Mouse (Mus musculus) erythroblast, adult 5-6 weeks (primary cell): ENCODE measurements at regions not wholly inside any gene's neighbourhood (a gene's known extent, or its start where the extent isn't known, plus 50 kb on each side); places are given as distances from the start of the nearest gene placed in this dataset.

Experiments
- ATAC-seq: replicated peaks from 2 replicates; pipeline ENCODE4 v1.8.0; 2016; ENCODE audit warnings: moderate number of reproducible peaks, mild to moderate bottlenecking, moderate TSS enrichment, inconsistent platforms; ENCODE audit not compliant: poor library complexity, low FRiP score, severe bottlenecking

GRCm38 (mm10) chr7:111249606-111250005, 166.8 kb upstream of the Eif4g2 start:
- ATAC-seq = peak; percentile 70

DNA sequence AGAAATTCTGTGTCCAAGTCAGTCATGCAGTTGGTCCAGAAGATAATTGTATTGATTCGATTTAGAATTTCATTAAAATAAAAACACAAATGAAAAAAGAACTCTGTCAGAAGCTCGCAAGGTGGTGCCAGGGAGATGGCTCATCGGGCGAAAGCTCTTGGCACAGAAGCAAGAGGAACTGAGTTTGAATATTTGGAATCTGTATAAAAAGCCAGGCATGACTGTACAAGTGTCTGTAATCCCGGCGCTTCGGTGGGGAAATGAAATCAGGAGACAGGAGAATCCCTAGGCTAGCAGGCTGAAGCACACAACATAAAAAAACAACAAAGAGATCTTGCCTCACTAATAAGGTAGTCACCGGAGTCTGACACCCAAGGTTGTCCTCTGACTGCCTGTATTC, 162.7 kb upstream of the Eif4g2 start:
- no peak for ATAC-seq

DNA sequence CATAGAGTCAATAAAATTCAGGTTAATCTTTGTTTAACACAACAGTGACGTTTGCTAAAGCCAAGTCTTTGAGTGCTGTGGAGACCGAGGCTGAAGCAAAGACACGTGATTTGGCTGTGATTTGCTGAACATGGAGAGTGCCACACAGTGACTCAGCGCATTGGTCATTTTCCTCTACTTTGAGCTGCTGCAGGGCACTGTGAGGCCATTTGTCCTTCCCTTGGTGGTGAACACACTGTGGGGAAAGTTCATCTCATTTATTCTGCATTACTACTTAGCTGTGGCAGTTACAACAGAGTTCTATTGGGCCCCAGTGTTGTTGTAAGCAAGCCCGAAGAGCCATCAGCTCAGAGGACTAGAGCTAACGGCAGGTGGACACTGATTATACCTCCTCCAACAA, 162.2 kb upstream of the Eif4g2 start:
- ATAC-seq = no peak

DNA sequence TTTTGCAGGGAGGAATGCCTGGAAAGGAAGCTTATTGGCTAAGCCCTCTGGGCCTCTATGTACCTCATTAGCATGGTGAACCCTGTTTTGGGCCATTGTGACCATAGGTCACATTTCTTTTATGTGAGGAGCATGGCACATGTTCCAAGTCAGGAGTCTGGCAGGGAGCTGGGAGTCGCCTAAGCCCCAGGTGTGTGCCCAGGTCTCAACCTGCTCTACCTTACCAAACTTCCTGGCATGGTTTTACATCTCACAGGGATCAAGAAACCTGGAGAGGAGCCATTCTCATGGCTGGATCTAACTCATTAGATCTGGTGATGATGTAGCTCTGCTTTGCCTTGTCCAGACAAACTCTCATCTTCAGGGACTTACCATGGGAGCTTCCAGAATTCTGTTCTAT, 161.0 kb upstream of the Eif4g2 start:
- ATAC-seq = no peak

DNA sequence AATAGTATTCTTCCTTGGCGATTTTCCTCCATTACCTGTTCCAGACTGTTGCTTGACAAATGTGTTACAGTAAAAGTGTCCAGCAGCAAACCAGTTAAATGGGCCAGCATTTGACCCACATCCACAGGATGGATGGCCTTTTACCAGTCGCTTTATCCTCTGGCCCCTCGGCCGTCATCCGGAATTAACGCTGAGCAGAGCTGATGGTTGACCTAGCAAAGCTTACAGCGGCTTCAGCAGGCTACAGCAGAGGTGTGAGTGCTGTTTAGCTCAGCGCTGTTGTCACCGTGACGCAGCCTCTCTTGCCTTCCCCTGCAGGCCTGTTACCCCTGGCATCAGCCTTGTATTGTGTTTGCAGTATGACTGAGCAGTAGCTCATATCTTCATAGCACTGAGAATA, 159.8 kb upstream of the Eif4g2 start:
- no peak for ATAC-seq

DNA sequence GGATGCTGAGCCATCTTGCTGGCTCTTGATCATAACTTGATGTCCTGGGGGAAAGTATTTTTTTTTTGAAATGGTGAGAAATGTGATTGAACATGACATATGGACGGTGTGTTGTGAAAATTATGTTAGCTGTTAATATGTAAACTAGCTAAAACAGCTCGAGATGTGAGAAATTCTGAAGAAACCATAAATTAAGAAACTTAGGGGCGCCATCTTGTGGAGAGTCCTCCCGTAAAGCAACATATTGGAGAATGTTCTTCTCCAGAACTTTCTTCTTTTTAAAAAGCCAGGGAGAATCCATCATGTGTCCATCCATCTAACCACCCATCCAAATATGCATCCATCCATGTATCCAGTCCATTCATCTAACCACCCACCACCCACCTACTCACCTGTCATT, 158.7 kb upstream of the Eif4g2 start:
- ATAC-seq = no peak

DNA sequence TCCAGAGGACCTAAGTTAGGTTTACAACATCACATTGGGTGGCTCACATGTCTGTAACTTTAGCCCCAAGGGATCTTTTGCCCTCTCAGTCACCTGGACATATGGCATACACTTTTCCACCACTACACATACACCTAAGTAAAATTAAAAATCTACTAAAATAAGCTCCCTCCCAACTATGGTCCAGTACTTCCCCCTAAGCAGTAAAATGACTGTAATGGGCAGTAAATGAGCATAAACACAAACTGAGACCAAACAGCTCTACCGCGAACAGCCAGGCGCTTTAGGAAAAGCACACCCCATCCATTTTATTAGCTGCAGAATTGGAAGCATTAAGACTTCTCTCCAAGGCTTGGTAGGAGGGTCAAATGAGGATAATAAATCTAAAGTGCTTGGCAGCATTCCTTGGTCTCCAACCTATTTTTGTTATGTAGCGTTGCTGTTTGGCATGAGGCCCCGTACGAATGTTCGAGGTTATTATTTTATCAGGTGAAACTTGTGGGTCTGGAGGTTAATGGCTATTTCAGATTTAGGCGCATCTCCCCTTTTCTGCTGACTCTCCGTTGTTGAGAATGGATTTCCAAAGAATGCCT, 157.5 kb upstream of the Eif4g2 start:
- no peak for ATAC-seq

DNA sequence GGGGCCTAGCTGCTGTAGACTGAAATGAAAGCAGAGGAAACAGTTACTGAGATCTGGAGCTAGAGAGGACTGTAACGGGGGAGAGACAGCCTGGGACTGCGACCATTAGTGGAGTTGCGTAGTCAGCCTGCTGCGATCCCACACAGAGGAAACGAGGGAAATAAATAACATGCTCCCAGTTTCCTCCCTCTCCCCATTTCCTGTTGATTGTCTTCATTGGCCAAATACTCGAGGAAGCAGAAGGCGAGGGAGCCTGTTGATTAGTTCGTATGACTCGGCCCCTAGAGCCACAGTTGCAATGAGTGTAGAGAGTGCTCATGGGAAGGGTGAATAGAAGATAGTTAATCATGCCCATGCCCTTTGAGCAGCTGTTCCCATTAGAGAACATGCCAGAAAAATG, 155.0 kb upstream of the Eif4g2 start:
- ATAC-seq = no peak

- ATAC-seq = no peak
Measured at GRCm38 (mm10) chr7:111230630-111231029, 147.8 kb upstream of the Eif4g2 start.

- no peak for ATAC-seq
Measured at GRCm38 (mm10) chr7:111227082-111227481, 144.3 kb upstream of the Eif4g2 start.

DNA sequence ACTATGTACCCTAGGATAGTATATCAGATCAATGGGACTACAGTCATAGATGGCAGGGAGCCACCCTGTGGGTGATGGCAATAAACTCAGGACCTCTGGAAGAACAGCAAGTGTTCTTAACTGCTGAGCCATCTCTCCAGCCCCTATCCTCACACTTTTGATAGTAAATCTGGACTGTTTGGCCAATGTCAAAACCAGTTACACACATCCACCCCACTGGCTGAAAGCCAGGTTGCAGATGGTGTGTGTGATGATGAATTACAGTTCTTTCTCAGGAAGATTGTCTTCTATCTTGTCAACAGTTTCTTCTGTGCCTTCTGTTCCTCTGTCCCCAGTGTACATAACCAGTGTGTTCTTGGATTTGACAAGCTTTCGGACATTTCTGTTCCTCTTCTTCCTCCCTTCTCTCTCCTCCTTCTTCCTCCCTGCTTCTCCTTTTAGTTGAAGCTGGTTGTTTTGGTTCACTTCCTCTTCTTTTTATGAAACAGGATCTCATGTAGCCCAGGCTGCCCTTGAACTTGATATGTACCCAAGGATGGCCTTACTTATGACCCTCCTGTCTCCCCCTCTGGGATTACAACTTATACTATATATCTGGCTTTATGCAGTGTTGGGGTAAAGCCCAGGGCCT, 143.3 kb upstream of the Eif4g2 start:
- ATAC-seq = no peak

- ATAC-seq = no peak
Measured at GRCm38 (mm10) chr7:111215586-111215985, 132.8 kb upstream of the Eif4g2 start.

DNA sequence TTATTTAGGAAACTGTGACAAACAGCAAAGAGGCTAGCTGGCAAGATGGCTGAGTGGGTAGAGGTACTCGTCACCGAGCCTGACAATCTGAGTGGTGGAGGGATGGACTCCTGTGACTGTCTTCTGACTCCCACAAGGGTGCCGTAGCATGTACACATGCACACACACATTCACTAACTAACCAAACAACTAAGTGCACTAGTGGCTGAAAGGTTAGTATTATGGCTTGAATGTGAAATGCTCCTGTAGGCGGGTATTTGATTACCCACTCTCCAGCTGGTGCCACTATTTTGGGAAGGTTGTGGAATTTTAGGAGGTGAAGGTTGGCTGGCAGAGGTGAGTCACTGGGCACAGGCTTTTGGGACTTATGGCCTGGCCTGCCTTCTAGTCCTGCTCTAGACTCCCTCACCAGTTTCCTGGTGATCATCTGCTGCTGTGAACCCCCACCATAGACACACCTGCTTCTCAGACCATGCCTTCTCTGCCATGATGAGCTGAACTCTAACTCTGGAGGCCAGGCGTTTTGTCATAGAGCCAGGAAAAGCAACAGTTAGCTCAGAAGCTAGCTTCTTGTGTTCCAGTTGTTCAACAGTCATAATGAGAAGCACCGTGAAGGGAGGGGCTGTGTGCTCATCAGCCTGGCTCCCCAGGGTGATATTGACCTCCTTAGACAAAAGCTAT, 131.5 kb upstream of the Eif4g2 start:
- no peak for ATAC-seq

DNA sequence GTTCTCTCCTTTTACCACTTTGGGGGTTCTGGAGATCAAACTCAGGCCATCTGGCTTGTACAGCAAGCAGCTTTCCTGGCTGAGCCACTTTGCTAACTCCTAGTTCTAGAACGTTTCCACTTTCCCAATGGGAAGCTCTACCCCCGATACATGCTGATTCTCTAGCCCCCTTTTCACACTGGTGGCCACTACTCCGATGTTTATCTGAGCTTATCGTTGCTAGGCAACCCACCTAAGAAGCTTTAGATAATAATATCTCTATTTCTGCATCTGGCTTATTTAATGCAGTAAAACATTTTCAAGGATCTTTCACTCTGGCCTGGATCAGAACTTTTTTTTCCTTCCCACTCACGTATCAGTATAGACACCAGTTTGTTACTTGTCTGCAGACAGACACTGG, 129.4 kb upstream of the Eif4g2 start:
- ATAC-seq = no peak

DNA sequence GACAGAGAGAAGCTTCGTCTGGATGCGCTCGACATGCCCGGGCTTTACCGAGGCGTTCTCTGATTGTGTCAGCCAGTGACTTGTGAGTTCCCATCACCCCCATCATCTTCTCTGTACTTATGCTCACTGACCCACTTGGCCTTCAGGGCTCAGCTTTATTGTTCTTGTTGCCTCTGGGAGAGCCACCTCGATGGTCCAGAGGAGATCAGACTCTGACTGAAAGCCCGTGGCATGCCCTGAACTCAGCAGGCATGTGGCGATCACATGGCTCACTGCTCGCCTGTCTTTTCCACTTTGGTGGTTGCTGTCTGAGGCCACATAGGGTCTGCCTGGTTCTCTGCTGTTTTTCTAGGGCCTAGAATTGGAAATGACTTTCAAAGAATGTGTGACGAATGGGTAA, 128.8 kb upstream of the Eif4g2 start:
- ATAC-seq = no peak

DNA sequence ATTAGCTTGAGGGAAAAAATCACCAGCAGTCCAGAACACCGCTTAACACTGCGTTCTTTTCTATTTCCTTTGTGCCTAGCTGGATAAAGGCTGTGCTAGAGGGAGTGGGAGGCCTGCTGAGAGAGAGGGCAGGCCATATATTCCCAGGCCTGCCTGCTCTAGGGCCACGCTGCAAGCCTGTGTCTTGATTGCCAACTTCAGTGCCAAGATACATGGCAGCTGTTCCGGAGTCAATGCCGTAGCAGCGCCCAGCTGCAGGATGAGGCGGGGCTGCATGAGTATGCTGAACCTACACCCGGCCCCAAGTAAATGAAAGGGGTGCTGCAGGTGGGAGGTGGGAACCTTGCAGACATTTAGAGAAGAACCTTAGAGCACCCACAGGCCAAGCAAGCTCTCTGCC, 127.5 kb upstream of the Eif4g2 start:
- ATAC-seq = no peak

- no peak for ATAC-seq
Measured at GRCm38 (mm10) chr7:111205876-111206275, 123.0 kb upstream of the Eif4g2 start.

- ATAC-seq = no peak
Measured at GRCm38 (mm10) chr7:111198608-111199355, 116.0 kb upstream of the Eif4g2 start.

DNA sequence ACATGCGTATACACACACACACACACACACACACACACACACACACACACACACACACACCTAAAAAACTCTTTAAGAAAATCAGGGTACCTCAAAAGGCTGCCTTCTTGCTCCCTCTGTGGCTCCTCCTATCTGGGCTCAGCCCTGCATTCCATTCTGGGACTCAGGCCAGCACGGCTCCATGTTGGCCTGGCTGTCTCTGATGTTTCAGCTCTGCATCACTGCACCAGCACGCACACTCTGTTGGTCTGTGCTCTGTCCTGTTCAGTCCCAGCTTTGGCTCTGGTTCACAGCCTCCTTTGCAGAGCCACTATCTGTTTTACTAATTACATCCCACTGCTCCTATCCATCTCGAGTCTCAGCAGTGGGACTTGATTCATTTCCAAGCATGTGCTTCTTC, 108.8 kb upstream of the Eif4g2 start:
- ATAC-seq = no peak

DNA sequence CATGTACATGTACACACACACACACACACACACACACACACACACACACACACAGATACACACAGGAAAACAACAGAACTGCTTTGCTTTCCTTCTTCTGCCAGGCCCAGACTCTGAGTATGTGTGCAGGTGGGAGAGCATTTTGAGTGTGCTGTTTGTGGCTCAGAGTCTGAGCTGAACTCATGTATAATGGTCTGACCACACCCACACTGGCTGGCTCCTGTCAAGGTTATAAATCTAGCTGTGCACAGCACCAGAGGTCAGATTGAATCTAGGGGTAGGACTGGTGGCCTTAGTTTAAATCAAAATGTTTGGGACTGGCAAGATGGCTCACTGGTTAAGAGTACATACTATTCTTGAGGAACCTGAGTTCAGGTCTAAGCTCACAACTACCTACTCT, 108.4 kb upstream of the Eif4g2 start:
- ATAC-seq = no peak

GRCm38 (mm10) chr7:111189731-111190130, 106.9 kb upstream of the Eif4g2 start:
- ATAC-seq = no peak
